Mouse (Mus musculus): ENCODE data around the gene Gna15. TPM values are rescaled to one million over a fixed set of nuclear protein-coding genes. Genes with fewer than 3 reads are reported as not detected.
A peak's percentile ranks its signal among the peaks of the same experiment; 100 is the strongest.

Gna15 gene
- polyA plus RNA-seq, 1 experiment: 9.4 TPM

DNA sequence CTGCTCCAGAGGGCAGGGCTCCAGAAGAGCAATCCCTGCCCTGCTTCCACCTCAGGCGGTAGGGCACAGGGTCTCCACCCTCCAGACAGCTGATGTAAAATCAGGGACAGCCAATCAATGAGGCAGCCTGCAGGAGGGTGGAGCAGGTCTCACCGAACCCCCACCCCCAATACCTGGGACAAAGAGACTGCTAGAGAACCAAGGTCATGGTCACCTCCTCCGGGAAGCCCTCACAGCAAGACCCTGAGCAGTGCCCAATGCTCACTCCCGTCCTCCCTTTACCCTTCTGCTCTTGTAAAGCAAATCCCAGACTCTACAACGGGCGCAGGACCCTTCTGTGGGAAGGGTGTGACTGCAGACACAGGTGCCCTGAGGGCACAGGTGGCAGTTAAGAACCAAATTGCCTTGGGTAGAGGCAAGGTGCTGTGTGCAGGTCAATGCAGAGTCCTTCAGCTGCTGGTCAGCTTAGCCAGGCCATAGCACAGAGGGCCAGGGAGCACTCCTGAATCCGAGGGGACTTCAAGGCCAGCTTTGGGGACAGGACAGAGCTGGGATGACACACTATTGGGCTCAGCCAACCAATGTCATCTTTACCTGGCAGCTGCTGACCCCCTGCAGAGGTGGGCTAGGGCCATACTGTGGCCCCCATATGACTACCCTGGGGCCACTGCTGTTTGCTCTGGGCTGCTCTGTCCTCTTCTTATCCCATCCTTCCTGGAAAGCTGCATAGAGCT lies 18.9 kb upstream of the Gna15 start:
- 91% methylated on average over 7 of the region's 7 CpGs for WGBS
- Histone ChIP-seq H3K4me1 (ENCODE audit: control insufficient read depth, insufficient read depth, low read length) (peaks cover 3% of the 10 kb centered on the region), H3K4me3 (replicated peaks; ENCODE audit: control insufficient read depth, low read depth, low read length) (no peak overlapping the region), H3K27ac (ENCODE audit: control insufficient read depth, insufficient read depth, low read depth, low read length, poor library complexity) (no peak overlapping the region)
- TF ChIP-seq POLR2A (IDR thresholded peaks at IDR 0.05; ENCODE audit: borderline replicate concordance, control insufficient read depth, low read depth, low read length): no peak
- no peak for TF ChIP-seq CTCF (IDR thresholded peaks at IDR 0.05; ENCODE audit: control insufficient read depth, insufficient read depth, low read length)

DNA sequence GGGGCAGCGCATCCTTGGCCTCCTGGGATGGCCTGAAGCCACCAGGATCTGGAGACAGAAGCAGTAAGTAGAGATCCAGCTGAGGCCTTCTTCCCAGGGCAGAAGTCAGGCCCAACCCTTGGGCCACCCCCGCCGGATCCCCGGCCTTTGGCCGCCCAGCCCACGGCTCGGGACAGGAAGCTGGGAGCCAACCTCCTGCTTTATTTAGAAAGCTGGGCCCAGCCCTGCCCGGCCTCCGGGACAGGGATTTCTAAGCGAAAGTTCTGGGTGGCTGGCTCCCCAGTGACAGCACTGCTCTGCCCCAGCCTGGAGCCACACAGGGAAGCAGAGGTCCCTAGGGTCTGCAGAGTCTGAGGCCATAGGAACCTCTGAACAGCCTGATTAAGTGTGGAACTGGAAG lies 17.8 kb upstream of the Gna15 start:
- 83% methylated on average over 10 of the region's 10 CpGs for WGBS

DNA sequence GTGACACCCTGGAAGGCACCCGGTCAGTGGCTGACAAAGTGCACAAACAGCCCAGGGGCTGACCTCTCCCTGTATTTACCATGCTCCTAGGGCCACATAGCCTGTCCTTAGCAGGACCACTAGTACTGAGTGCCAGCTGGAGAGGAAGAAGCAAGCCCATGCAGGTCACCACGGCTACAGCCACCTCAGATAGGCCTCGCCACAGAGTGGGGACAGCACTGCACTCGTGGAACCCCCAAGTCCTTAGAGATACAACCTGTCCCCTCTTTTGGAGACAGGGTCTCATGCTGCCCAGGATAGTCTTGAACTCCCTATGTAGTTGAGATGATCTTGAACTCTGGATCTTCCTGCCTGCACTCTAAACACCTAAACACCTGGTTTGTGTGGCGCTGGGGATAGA lies 17.3 kb upstream of the Gna15 start:
- Histone ChIP-seq H3K4me1 (ENCODE audit: control insufficient read depth, insufficient read depth, low read length) (peaks cover 5% of the 10 kb centered on the region), H3K27ac (ENCODE audit: control insufficient read depth, insufficient read depth, low read depth, low read length, poor library complexity) (no peak overlapping the region), H3K4me3 (replicated peaks; ENCODE audit: control insufficient read depth, low read depth, low read length) (no peak overlapping the region)
- WGBS: 69% methylated on average over 5 of the region's 5 CpGs
- no peak for TF ChIP-seq CTCF (IDR thresholded peaks at IDR 0.05; ENCODE audit: control insufficient read depth, insufficient read depth, low read length)

More for the DNA sequence above, 17.8 kb upstream of the Gna15 start:
- no peak overlapping the region for H3K27ac ChIP-seq (ENCODE audit: control insufficient read depth, insufficient read depth, low read depth, low read length, poor library complexity)
- TF ChIP-seq CTCF (IDR thresholded peaks at IDR 0.05; ENCODE audit: control insufficient read depth, insufficient read depth, low read length) (no peak), POLR2A (IDR thresholded peaks at IDR 0.05; ENCODE audit: borderline replicate concordance, control insufficient read depth, low read depth, low read length) (no peak)
- no peak overlapping the region for H3K4me3 ChIP-seq (replicated peaks; ENCODE audit: control insufficient read depth, low read depth, low read length)
- peaks cover 5% of the 10 kb centered on the region for H3K4me1 ChIP-seq (ENCODE audit: control insufficient read depth, insufficient read depth, low read length)

DNA sequence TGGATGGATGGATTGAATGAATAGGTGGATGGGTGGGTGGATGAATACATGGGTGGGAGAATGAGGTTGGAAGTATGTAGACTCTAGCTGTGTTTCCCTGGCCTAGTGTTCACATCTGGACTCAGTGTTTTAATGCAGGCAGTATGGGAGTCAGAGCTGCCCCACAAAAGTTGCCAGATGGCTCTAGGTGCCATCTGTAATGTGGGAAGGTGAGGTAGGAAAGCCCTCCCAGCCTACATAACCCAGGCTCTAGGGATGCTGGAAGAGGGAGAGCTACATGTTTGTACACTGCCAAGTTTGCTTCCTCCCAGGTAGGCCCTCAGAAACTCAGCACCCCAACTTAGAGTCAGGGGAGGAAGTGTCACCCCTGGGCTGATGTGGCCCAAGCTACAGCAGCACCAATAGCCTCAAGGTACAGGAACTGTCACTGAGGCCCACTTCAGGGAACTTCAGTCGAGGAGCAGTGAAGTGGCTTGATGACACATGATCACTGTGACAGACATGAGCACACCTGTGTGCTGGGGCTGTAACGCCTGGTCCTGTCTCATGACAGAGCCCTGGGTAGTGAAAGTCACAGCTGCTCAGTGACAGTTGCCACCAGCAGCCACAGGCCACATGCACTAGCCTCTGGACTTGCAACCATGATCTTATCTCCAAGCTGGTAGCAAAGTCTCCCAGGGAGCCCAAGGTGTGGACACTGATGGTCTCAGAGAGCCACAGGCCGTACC lies 14.5 kb upstream of the Gna15 start:
- Histone ChIP-seq H3K4me1 (ENCODE audit: control insufficient read depth, insufficient read depth, low read length) (peaks cover 5% of the 10 kb centered on the region), H3K27ac (ENCODE audit: control insufficient read depth, insufficient read depth, low read depth, low read length, poor library complexity) (peak overlapping the region; percentile 40; the same call in 1 of the 2 replicates), H3K4me3 (replicated peaks; ENCODE audit: control insufficient read depth, low read depth, low read length) (no peak overlapping the region)
- TF ChIP-seq CTCF (IDR thresholded peaks at IDR 0.05; ENCODE audit: control insufficient read depth, insufficient read depth, low read length) (no peak), POLR2A (IDR thresholded peaks at IDR 0.05; ENCODE audit: borderline replicate concordance, control insufficient read depth, low read depth, low read length) (no peak)
- 45% methylated on average over 3 of the region's 3 CpGs for WGBS

DNA sequence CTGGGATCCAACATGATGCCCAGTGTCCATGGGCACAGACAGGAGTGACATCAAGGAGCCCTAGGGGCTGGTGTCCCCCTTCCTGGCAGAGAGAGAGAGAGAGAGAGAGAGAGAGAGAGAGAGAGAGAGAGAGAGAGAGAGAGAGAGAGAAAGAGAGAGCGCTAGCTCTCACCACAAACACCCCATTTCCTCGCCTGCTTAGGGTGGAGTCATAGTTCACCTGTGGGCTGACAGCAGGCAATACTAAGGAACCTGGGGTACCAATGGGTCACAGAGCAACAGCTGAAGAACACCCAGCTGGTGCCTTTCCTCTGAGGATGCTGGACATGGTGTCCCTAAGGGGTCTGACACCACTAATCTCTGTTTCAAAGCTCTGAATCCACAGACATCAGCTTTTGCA lies 13.4 kb upstream of the Gna15 start:
- Histone ChIP-seq H3K4me1 (ENCODE audit: control insufficient read depth, insufficient read depth, low read length) (peaks cover 5% of the 10 kb centered on the region), H3K4me3 (replicated peaks; ENCODE audit: control insufficient read depth, low read depth, low read length) (no peak overlapping the region), H3K27ac (ENCODE audit: control insufficient read depth, insufficient read depth, low read depth, low read length, poor library complexity) (no peak overlapping the region)
- 57% methylated on average over 2 of the region's 2 CpGs for WGBS
- TF ChIP-seq CTCF (IDR thresholded peaks at IDR 0.05; ENCODE audit: control insufficient read depth, insufficient read depth, low read length) (no peak), POLR2A (IDR thresholded peaks at IDR 0.05; ENCODE audit: borderline replicate concordance, control insufficient read depth, low read depth, low read length) (no peak)

DNA sequence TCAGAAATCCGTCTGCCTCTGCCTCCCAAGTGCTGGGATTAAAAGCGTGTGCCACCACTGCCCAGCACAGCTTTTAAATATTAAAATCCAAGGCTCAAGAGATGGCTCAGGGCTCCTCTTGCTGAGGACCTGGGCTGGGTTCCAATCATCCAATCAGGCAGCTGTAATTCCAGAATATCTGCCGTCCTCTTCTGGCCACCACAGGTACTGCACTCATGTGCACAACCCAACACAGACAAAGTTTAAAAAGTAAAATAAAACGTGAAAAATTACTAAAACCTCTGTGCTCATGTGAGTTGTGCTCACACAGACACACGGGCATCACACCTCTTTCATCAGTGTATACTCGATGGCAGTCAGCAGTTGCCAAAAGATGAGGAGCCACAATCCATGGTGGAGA lies 12.7 kb upstream of the Gna15 start:
- peaks cover 5% of the 10 kb centered on the region for H3K4me1 ChIP-seq (ENCODE audit: control insufficient read depth, insufficient read depth, low read length)
- WGBS: 71% methylated on average over 6 of the region's 6 CpGs

DNA sequence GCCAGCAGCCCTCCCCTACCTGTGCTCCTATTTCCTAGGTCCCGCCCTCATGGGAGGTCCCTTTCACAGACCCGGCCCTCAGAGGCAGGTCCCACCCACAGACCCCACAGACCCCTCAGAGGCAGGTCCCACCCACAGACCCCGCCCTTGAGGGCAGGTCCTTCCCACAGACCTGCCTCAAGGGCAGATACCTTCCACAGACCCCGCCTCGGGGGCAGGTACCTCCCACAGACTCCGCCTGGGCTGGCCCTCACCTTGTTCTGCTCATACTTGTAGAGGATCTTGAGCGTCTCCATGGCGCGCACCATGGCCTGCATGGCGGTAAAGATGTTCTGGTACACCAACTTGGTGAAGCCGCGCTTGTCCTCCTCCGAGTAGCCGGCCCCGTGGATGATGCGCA lies 10.8 kb upstream of the Gna15 start:
- Histone ChIP-seq H3K4me3 (replicated peaks; ENCODE audit: control insufficient read depth, low read depth, low read length) (no peak overlapping the region), H3K4me1 (ENCODE audit: control insufficient read depth, insufficient read depth, low read length) (peaks cover 5% of the 10 kb centered on the region), H3K27ac (ENCODE audit: control insufficient read depth, insufficient read depth, low read depth, low read length, poor library complexity) (no peak overlapping the region)
- 89% methylated on average over 16 of the region's 16 CpGs for WGBS
- TF ChIP-seq CTCF (IDR thresholded peaks at IDR 0.05; ENCODE audit: control insufficient read depth, insufficient read depth, low read length) (no peak), POLR2A (IDR thresholded peaks at IDR 0.05; ENCODE audit: borderline replicate concordance, control insufficient read depth, low read depth, low read length) (no peak)

More for the DNA sequence above, 12.7 kb upstream of the Gna15 start:
- no peak overlapping the region for H3K4me3 ChIP-seq (replicated peaks; ENCODE audit: control insufficient read depth, low read depth, low read length)
- peak; percentile 8; the same call in 1 of the 2 replicates for TF ChIP-seq CTCF (IDR thresholded peaks at IDR 0.05; ENCODE audit: control insufficient read depth, insufficient read depth, low read length)
- no peak for TF ChIP-seq POLR2A (IDR thresholded peaks at IDR 0.05; ENCODE audit: borderline replicate concordance, control insufficient read depth, low read depth, low read length)
- H3K27ac ChIP-seq (ENCODE audit: control insufficient read depth, insufficient read depth, low read depth, low read length, poor library complexity): no peak overlapping the region

DNA sequence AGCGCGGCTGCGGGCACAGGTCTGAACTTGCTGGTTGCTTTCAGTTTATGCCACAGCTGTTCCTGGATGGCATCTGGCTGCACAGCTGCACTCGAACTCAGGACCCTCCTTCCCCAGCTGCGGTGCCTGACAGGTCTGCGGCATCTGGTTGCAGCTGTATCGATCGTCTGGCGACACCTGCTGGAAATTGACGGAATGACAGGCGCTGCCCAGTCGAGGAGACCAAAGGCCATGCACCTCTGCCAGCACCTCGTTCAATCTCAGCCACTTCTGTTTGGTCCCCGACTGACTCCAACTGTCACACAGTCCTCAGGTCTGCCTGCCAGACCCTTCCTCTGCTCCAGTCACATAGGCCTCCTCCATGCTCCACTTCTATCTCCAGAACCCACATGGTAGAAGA lies 2.8 kb upstream of the Gna15 start:
- no peak overlapping the region for H3K27ac ChIP-seq (ENCODE audit: control insufficient read depth, insufficient read depth, low read depth, low read length, poor library complexity)
- H3K4me1 ChIP-seq (ENCODE audit: control insufficient read depth, insufficient read depth, low read length): peaks cover 7% of the 10 kb centered on the region; the same call in 1 of the 2 replicates
- 0 out of 2 replicates have a peak, but pooled peaks have one; percentile 51 for TF ChIP-seq POLR2A (IDR thresholded peaks at IDR 0.05; ENCODE audit: borderline replicate concordance, control insufficient read depth, low read depth, low read length)
- TF ChIP-seq CTCF (IDR thresholded peaks at IDR 0.05; ENCODE audit: control insufficient read depth, insufficient read depth, low read length): peak; percentile 100
- WGBS: 10% methylated on average over 14 of the region's 14 CpGs
- no peak overlapping the region for H3K4me3 ChIP-seq (replicated peaks; ENCODE audit: control insufficient read depth, low read depth, low read length)

Measured in bone marrow, adult 2 months (tissue).